Mouse (Mus musculus) naive thymus-derived CD4-positive, alpha-beta T cell, adult 2 months (primary cell): ENCODE data around the gene Nobox.
A peak's percentile ranks its signal among the peaks of the same experiment; 100 is the strongest.

Source experiments
- DNase-seq: peaks from one replicate; pipeline ENCODE4 v3.0.0-alpha.2; 2011; ENCODE audit warnings: low read depth

Nobox gene

GRCm38 (mm10) chr6:43274123-43274522 is 35.2 kb downstream of the Nobox start:
- DNase-seq: no peak

DNA sequence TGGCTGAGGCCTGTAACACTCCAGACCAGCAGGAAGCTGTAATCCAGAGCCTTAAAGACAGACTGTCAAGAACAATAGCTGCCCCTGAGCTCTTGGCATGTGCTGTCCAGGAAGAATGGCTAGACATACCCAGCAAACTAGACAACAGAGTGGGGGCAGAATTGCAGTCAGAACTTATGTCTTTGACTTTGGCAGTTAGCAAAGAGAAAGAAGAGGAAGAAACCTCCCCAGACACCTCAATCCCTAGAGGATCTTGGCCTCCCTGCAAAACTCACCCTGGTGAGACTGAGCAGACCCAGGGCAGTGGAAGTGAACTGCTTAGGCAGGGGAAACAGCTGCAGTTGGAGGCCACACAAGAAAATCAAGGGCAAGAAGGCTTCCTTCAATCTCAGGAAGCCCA is 36.8 kb downstream of the Nobox start:
- no peak for DNase-seq

DNA sequence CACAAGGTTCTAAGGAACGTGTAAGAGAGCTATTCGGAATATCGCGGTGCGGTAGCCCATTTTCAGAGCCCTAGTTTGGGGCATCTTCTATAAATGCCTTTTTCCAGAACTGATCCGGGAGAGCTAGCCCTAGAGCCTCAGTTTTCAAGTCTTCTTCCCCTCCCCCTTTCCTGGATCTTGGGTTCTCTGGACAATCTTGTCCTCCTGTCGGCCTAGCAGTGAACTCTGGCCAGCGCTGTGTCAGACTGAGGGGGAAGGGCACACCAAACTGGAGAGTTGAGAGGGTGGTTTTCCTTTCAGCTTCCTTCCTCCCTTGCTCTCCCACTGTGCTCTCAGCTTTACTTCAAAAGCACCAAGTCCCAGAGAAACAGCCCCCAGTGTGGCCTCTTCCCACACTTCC is 43.0 kb downstream of the Nobox start:
- DNase-seq: peak; percentile 28

DNA sequence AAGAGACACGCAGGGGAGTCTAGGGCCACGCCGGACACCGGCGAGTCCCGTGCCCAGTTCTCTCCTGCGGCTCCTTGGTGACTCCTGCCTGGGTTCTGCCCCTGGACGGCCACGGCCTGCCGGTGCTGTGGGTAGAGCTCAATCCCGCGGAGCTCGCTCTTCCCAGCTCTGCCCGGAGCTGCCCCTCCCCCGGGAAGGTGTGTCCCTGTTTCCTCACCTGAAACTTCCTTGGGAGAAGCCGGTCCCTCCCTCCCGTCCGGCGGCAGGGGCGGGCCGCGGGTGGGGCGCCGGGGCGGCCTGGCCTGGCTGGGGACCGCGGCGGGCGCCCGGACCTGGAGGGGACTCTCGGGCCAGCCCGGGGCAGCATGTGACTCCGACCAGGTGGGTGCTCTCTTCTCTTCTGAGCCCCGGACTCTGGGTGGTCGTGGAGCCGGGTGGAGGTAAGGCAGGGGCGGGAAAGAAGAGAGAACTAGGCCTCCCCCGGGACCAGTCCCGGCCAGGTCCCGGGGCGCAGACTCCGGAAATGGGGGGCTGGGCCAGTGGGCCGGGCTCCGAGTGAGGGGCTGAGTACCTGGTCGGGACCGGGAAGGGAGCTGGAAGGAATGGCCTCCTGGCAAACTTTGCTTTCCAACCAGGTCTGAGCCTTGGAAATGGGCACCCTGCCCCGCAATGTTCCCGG is 43.9 kb downstream of the Nobox start, which contains the start of gene Arhgef5:
Gene Arhgef5 (plus strand): TSS at position 220 of the 679 bp plus-strand sequence.
- peak; percentile 17 for DNase-seq

DNA sequence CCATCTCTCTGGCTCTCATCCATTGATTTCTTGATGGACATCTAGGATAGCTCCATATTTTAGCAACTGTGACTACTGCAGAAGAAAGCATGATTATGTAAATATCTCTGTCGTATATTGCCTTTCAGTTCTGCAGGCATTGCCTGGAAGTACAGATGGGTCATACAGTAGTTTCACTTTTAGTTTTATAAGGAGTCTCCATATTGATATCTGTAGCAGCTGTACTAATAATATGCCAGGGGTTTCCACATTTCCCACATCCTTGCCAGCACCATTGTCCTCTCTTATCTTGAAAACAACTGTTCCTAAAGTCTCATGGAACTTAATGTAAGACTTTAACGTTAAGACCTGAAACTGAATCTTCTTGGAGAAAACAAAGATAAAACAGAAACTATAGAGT is 48.6 kb downstream of the Nobox start:
- DNase-seq: no peak

GRCm38 (mm10) chr6:43254193-43254926 is 55.0 kb downstream of the Nobox start:
- peak; percentile 13 for DNase-seq
